In the genomic region with DNA sequence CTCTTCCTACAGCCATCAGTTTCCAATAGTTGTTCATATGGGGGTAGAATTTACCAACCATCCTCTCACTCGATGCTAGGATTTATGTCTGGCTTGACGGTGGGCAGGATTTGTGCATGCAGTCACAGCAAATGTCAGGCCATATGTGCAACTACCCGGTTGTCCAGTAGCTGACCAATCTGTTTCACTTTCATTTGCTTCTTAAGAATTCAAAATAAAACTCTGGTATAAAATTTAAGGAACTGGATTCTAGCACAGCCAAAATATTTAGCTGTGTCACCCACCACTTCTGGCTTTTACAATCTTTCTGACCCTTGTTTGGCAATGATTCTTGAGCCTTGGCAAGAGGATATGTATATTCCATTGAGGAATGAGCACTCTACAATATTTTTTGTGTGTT, we compare ENCODE assay signal across 21 mouse cellular contexts.
DNase-seq lines count a peak whose midpoint lies in the region; ATAC-seq and TF ChIP-seq lines count a peak whose summit lies in the region.
"Had no signal": no experiment of that assay in that cellular context is flagged by ENCODE, and none has a peak within 500 bp of the region (broad histone marks: within the 10 kb centered on the region; RNA-seq: fewer than 3 reads in every experiment).

No protein-coding gene starts in this region.

- no peak for TF ChIP-seq CTCF in kidney, postnatal 0 days (IDR thresholded peaks at IDR 0.05; ENCODE audit: low read depth)
- TF ChIP-seq CTCF in bone marrow macrophage, adult 2 months (IDR thresholded peaks at IDR 0.05; ENCODE audit: low read depth, low read length) = no peak
- no peak for TF ChIP-seq CTCF in midbrain, postnatal 0 days (IDR thresholded peaks at IDR 0.05)

- WGBS in kidney, postnatal 0 days = 63% methylated on average over 3 of the region's 3 CpGs
- 73% methylated on average over 3 of the region's 3 CpGs for WGBS in kidney, embryonic 14.5 days
- 23% methylated on average over 3 of the region's 3 CpGs for WGBS in macrophage (ENCODE audit: missing documents)
- WGBS in midbrain, postnatal 0 days = 86% methylated on average over 3 of the region's 3 CpGs

- no peaks in the 10 kb centered on the region for H3K9me3 ChIP-seq in kidney, postnatal 0 days (replicated peaks; ENCODE audit: low read length)
- no peaks in the 10 kb centered on the region for H3K9me3 ChIP-seq in kidney, embryonic 14.5 days (ENCODE audit: control insufficient read depth, low read length)
- no peaks in the 10 kb centered on the region for H3K9me3 ChIP-seq in midbrain, postnatal 0 days (ENCODE audit: low read length)
- H3K9me3 ChIP-seq: embryonic facial prominence, embryonic 15.5 days; heart, embryonic 10.5 days; hindbrain, embryonic 15.5 days had no signal

- H3K4me1 ChIP-seq in kidney, postnatal 0 days (replicated peaks; ENCODE audit: insufficient read depth, low read length) = no peaks in the 10 kb centered on the region
- no peaks in the 10 kb centered on the region for H3K4me1 ChIP-seq in kidney, embryonic 14.5 days (ENCODE audit: control insufficient read depth, insufficient read depth, low read length)
- H3K4me1 ChIP-seq in bone marrow macrophage, adult 2 months (ENCODE audit: control insufficient read depth, insufficient read depth, low read length) = peaks cover 10% of the 10 kb centered on the region
- no peaks in the 10 kb centered on the region for H3K4me1 ChIP-seq in midbrain, postnatal 0 days (ENCODE audit: insufficient read depth, low read length)
- H3K4me1 ChIP-seq: embryonic facial prominence, embryonic 15.5 days; heart, embryonic 10.5 days; hindbrain, embryonic 15.5 days had no signal

- H3K9ac ChIP-seq in kidney, postnatal 0 days (ENCODE audit: low read depth, low read length) = no peak overlapping the region
- H3K9ac ChIP-seq in kidney, embryonic 14.5 days (ENCODE audit: low read depth, low read length) = no peak overlapping the region
- H3K9ac ChIP-seq in midbrain, postnatal 0 days (replicated peaks; ENCODE audit: low read length, poor library complexity, severe bottlenecking) = no peak overlapping the region
- H3K9ac ChIP-seq: embryonic facial prominence, embryonic 15.5 days; hindbrain, embryonic 15.5 days had no signal

- no peaks in the 10 kb centered on the region for H3K36me3 ChIP-seq in kidney, postnatal 0 days (ENCODE audit: insufficient read depth, low read length)
- no peaks in the 10 kb centered on the region for H3K36me3 ChIP-seq in kidney, embryonic 14.5 days (ENCODE audit: control insufficient read depth, insufficient read depth, low read length)
- no peaks in the 10 kb centered on the region for H3K36me3 ChIP-seq in macrophage (ENCODE audit: inconsistent target)
- H3K36me3 ChIP-seq in midbrain, postnatal 0 days (ENCODE audit: insufficient read depth, low read length) = no peaks in the 10 kb centered on the region
- H3K36me3 ChIP-seq: embryonic facial prominence, embryonic 15.5 days; heart, embryonic 10.5 days; hindbrain, embryonic 15.5 days had no signal

- ATAC-seq in kidney, postnatal 0 days (replicated peaks; ENCODE audit: low FRiP score, low read depth) = no peak
- no peak for ATAC-seq in kidney, embryonic 14.5 days (ENCODE audit: low FRiP score, low TSS enrichment)
- no peak for ATAC-seq in midbrain, postnatal 0 days (ENCODE audit: low FRiP score)
- ATAC-seq: activated CD4-positive, CD25-positive, alpha-beta regulatory T cell, adult 4 months had no signal

- H3K27ac ChIP-seq in kidney, postnatal 0 days = no peak overlapping the region
- H3K27ac ChIP-seq in kidney, embryonic 14.5 days (ENCODE audit: low read depth, low read length) = no peak overlapping the region
- H3K27ac ChIP-seq in bone marrow macrophage, adult 2 months (ENCODE audit: insufficient read depth, low read depth, low read length) = peak overlapping the region; percentile 33; the same call in 1 of the 2 replicates
- H3K27ac ChIP-seq in macrophage = peak overlapping the region; percentile 34
- H3K27ac ChIP-seq in midbrain, postnatal 0 days (ENCODE audit: low read depth, low read length) = no peak overlapping the region
- H3K27ac ChIP-seq: embryonic facial prominence, embryonic 15.5 days; heart, embryonic 10.5 days; hindbrain, embryonic 15.5 days had no signal

- no peaks in the 10 kb centered on the region for H3K27me3 ChIP-seq in kidney, postnatal 0 days (ENCODE audit: insufficient read depth, low read length)
- no peaks in the 10 kb centered on the region for H3K27me3 ChIP-seq in kidney, embryonic 14.5 days (ENCODE audit: control insufficient read depth, insufficient read depth, low read length)
- H3K27me3 ChIP-seq in midbrain, postnatal 0 days (ENCODE audit: insufficient read depth, low read length) = no peaks in the 10 kb centered on the region
- H3K27me3 ChIP-seq: embryonic facial prominence, embryonic 15.5 days; hindbrain, embryonic 15.5 days had no signal

- H3K4me2 ChIP-seq in kidney, postnatal 0 days (ENCODE audit: low read length) = no peak overlapping the region
- no peak overlapping the region for H3K4me2 ChIP-seq in kidney, embryonic 14.5 days (replicated peaks; ENCODE audit: low read depth, low read length)
- H3K4me2 ChIP-seq in midbrain, postnatal 0 days (ENCODE audit: low read depth, low read length, poor library complexity, severe bottlenecking) = no peak overlapping the region
- H3K4me2 ChIP-seq: embryonic facial prominence, embryonic 15.5 days; hindbrain, embryonic 15.5 days; liver, embryonic 11.5 days; midbrain, embryonic 11.5 days had no signal

- no peak for TF ChIP-seq POLR2A in bone marrow macrophage, adult 2 months (IDR thresholded peaks at IDR 0.05; ENCODE audit: borderline replicate concordance, low read depth, low read length)

- H3K79me2 ChIP-seq in macrophage (ENCODE audit: inconsistent target) = no peaks in the 10 kb centered on the region

- no peak overlapping the region for H3K4me3 ChIP-seq in kidney, postnatal 0 days (replicated peaks; ENCODE audit: low read depth, low read length)
- no peak overlapping the region for H3K4me3 ChIP-seq in kidney, embryonic 14.5 days (ENCODE audit: low read length)
- H3K4me3 ChIP-seq in bone marrow macrophage, adult 2 months (ENCODE audit: insufficient read depth, low read length) = peak overlapping the region; percentile 19
- no peak overlapping the region for H3K4me3 ChIP-seq in macrophage (ENCODE audit: inconsistent target)
- no peak overlapping the region for H3K4me3 ChIP-seq in midbrain, postnatal 0 days (ENCODE audit: low read depth, low read length)
- H3K4me3 ChIP-seq: embryonic facial prominence, embryonic 15.5 days; heart, embryonic 10.5 days; hindbrain, embryonic 15.5 days had no signal

- DNase-seq in kidney, postnatal 0 days (ENCODE audit: low spot score) = peak; percentile 10
- peak; percentile 20 to 59 for DNase-seq in cerebellum, postnatal 14 days
- DNase-seq in layer of hippocampus, postnatal 14 days (ENCODE audit: low spot score in 2 of 2) = no peak
- DNase-seq in midbrain, postnatal 0 days (ENCODE audit: low spot score) = no peak
- DNase-seq in thymus, adult 18-20 months = no peak
- DNase-seq: adrenal gland, postnatal 10 days; B cell, adult 2 months; heart, postnatal 4 days; kidney, adult 2 months; kidney, postnatal 14 days; lung, adult 18-20 months; lung, postnatal 4 days had no signal

Comparison
In these comparisons a context has a peak if more than half of its experiments do, and no peak if none do; other contexts are left out.
1. DNase-seq: peak in kidney, postnatal 0 days (single experiment) and cerebellum, postnatal 14 days (2 of 2); none in layer of hippocampus, postnatal 14 days (0 of 2), midbrain, postnatal 0 days (single experiment) and thymus, adult 18-20 months (0 of 2).
2. H3K27ac ChIP-seq: peak in bone marrow macrophage, adult 2 months (single experiment) and macrophage (single experiment); none in kidney, postnatal 0 days (single experiment), kidney, embryonic 14.5 days (single experiment) and midbrain, postnatal 0 days (single experiment).